8 mouse cellular contexts compared by ENCODE assay signal in genomic region chr2:168881927-168882326, GRCm38 (mm10).
DNase-seq lines count a peak whose midpoint lies in the region; ATAC-seq and TF ChIP-seq lines count a peak whose summit lies in the region.

No protein-coding gene starts in this region.

- H3K4me2 ChIP-seq in forebrain, postnatal 0 days (ENCODE audit: low read depth): no peak overlapping the region
- H3K4me2 ChIP-seq in forebrain, embryonic 12.5 days: no peak overlapping the region
- H3K4me2 ChIP-seq in midbrain, postnatal 0 days (ENCODE audit: low read depth, low read length, poor library complexity, severe bottlenecking): no peak overlapping the region
- no peak overlapping the region for H3K4me2 ChIP-seq in midbrain, embryonic 11.5 days
- H3K4me2 ChIP-seq in stomach, postnatal 0 days (replicated peaks; ENCODE audit: low read depth): no peak overlapping the region
- no peak overlapping the region for H3K4me2 ChIP-seq in neural tube, embryonic 15.5 days

- no peak for ATAC-seq in forebrain, postnatal 0 days
- ATAC-seq in forebrain, embryonic 12.5 days (ENCODE audit: low FRiP score): no peak
- no peak for ATAC-seq in midbrain, postnatal 0 days (ENCODE audit: low FRiP score)
- ATAC-seq in midbrain, embryonic 11.5 days (ENCODE audit: low FRiP score): no peak
- ATAC-seq in stomach, postnatal 0 days (ENCODE audit: low FRiP score, low TSS enrichment): no peak
- ATAC-seq in neural tube, embryonic 15.5 days (ENCODE audit: low FRiP score): no peak

- peak; percentile 72 for TF ChIP-seq CTCF in forebrain, postnatal 0 days (IDR thresholded peaks at IDR 0.05; ENCODE audit: low read depth)
- peak; percentile 79 for TF ChIP-seq CTCF in midbrain, postnatal 0 days (IDR thresholded peaks at IDR 0.05)
- TF ChIP-seq CTCF in stomach, postnatal 0 days (IDR thresholded peaks at IDR 0.05; ENCODE audit: low read depth): peak; percentile 79

- H3K27ac ChIP-seq in forebrain, postnatal 0 days (ENCODE audit: low read depth, low read length): no peak overlapping the region
- no peak overlapping the region for H3K27ac ChIP-seq in forebrain, embryonic 12.5 days
- no peak overlapping the region for H3K27ac ChIP-seq in midbrain, postnatal 0 days (ENCODE audit: low read depth, low read length)
- H3K27ac ChIP-seq in midbrain, embryonic 11.5 days (ENCODE audit: low read depth, low read length): no peak overlapping the region
- H3K27ac ChIP-seq in stomach, postnatal 0 days (replicated peaks): no peak overlapping the region
- H3K27ac ChIP-seq in neural tube, embryonic 15.5 days (replicated peaks): no peak overlapping the region

- 47% methylated on average over 5 of the region's 5 CpGs for WGBS in forebrain, postnatal 0 days
- WGBS in forebrain, embryonic 12.5 days: 50% methylated on average over 5 of the region's 5 CpGs
- 47% methylated on average over 5 of the region's 5 CpGs for WGBS in midbrain, postnatal 0 days
- WGBS in midbrain, embryonic 11.5 days: 46% methylated on average over 5 of the region's 5 CpGs
- WGBS in stomach, postnatal 0 days: 53% methylated on average over 5 of the region's 5 CpGs
- 51% methylated on average over 5 of the region's 5 CpGs for WGBS in neural tube, embryonic 15.5 days

- no peaks in the 10 kb centered on the region for H3K27me3 ChIP-seq in forebrain, postnatal 0 days (ENCODE audit: insufficient read depth, low read length)
- no peaks in the 10 kb centered on the region for H3K27me3 ChIP-seq in forebrain, embryonic 12.5 days
- no peaks in the 10 kb centered on the region for H3K27me3 ChIP-seq in midbrain, postnatal 0 days (ENCODE audit: insufficient read depth, low read length)
- no peaks in the 10 kb centered on the region for H3K27me3 ChIP-seq in midbrain, embryonic 11.5 days (ENCODE audit: control insufficient read depth, insufficient read depth, low read length)
- no peaks in the 10 kb centered on the region for H3K27me3 ChIP-seq in stomach, postnatal 0 days (ENCODE audit: control insufficient read depth, insufficient read depth, low read length)
- H3K27me3 ChIP-seq in neural tube, embryonic 15.5 days (replicated peaks): no peaks in the 10 kb centered on the region

- DNase-seq in forebrain, postnatal 0 days: no peak
- DNase-seq in midbrain, postnatal 0 days (ENCODE audit: low spot score): no peak
- DNase-seq in midbrain, embryonic 11.5 days (ENCODE audit: low spot score, missing footprints): no peak
- DNase-seq in embryo, embryonic 11 days: peak; percentile 49
- DNase-seq in stomach, postnatal 0 days (ENCODE audit: low spot score): no peak
- DNase-seq in ovary, postnatal 14 days (ENCODE audit: low spot score): no peak

- H3K36me3 ChIP-seq in forebrain, postnatal 0 days (ENCODE audit: insufficient read depth): no peaks in the 10 kb centered on the region
- H3K36me3 ChIP-seq in forebrain, embryonic 12.5 days (replicated peaks): no peaks in the 10 kb centered on the region
- H3K36me3 ChIP-seq in midbrain, postnatal 0 days (ENCODE audit: insufficient read depth, low read length): no peaks in the 10 kb centered on the region
- H3K36me3 ChIP-seq in midbrain, embryonic 11.5 days (ENCODE audit: control insufficient read depth, insufficient read depth, low read length): no peaks in the 10 kb centered on the region
- H3K36me3 ChIP-seq in stomach, postnatal 0 days (ENCODE audit: control insufficient read depth, insufficient read depth, low read length): no peaks in the 10 kb centered on the region
- no peaks in the 10 kb centered on the region for H3K36me3 ChIP-seq in neural tube, embryonic 15.5 days

- H3K4me1 ChIP-seq in forebrain, postnatal 0 days (ENCODE audit: insufficient read depth): no peaks in the 10 kb centered on the region
- no peaks in the 10 kb centered on the region for H3K4me1 ChIP-seq in forebrain, embryonic 12.5 days
- H3K4me1 ChIP-seq in midbrain, postnatal 0 days (ENCODE audit: insufficient read depth, low read length): no peaks in the 10 kb centered on the region
- no peaks in the 10 kb centered on the region for H3K4me1 ChIP-seq in midbrain, embryonic 11.5 days (ENCODE audit: control insufficient read depth, insufficient read depth, low read length)
- H3K4me1 ChIP-seq in stomach, postnatal 0 days (replicated peaks; ENCODE audit: control insufficient read depth, insufficient read depth): no peaks in the 10 kb centered on the region
- no peaks in the 10 kb centered on the region for H3K4me1 ChIP-seq in neural tube, embryonic 15.5 days

- H3K9me3 ChIP-seq in forebrain, postnatal 0 days (ENCODE audit: low read length): no peaks in the 10 kb centered on the region
- no peaks in the 10 kb centered on the region for H3K9me3 ChIP-seq in forebrain, embryonic 12.5 days
- H3K9me3 ChIP-seq in midbrain, postnatal 0 days (ENCODE audit: low read length): no peaks in the 10 kb centered on the region
- H3K9me3 ChIP-seq in midbrain, embryonic 11.5 days (ENCODE audit: control insufficient read depth, low read length): no peaks in the 10 kb centered on the region
- H3K9me3 ChIP-seq in stomach, postnatal 0 days (ENCODE audit: control insufficient read depth, low read length): no peaks in the 10 kb centered on the region
- H3K9me3 ChIP-seq in neural tube, embryonic 15.5 days (replicated peaks): no peaks in the 10 kb centered on the region

- TF ChIP-seq EP300 in stomach, postnatal 0 days (optimal IDR thresholded peaks at IDR 0.05): no peak

- no peak overlapping the region for H3K4me3 ChIP-seq in forebrain, postnatal 0 days (ENCODE audit: low read depth, low read length)
- no peak overlapping the region for H3K4me3 ChIP-seq in forebrain, embryonic 12.5 days (replicated peaks)
- no peak overlapping the region for H3K4me3 ChIP-seq in midbrain, postnatal 0 days (ENCODE audit: low read depth, low read length)
- no peak overlapping the region for H3K4me3 ChIP-seq in midbrain, embryonic 11.5 days (ENCODE audit: low read depth, low read length)
- H3K4me3 ChIP-seq in stomach, postnatal 0 days (ENCODE audit: low read depth, low read length): no peak overlapping the region
- no peak overlapping the region for H3K4me3 ChIP-seq in neural tube, embryonic 15.5 days (replicated peaks)

- no peak overlapping the region for H3K9ac ChIP-seq in forebrain, postnatal 0 days
- no peak overlapping the region for H3K9ac ChIP-seq in forebrain, embryonic 12.5 days
- no peak overlapping the region for H3K9ac ChIP-seq in midbrain, postnatal 0 days (replicated peaks; ENCODE audit: low read length, poor library complexity, severe bottlenecking)
- no peak overlapping the region for H3K9ac ChIP-seq in midbrain, embryonic 11.5 days (ENCODE audit: low read length)
- no peak overlapping the region for H3K9ac ChIP-seq in stomach, postnatal 0 days (ENCODE audit: low read length)
- no peak overlapping the region for H3K9ac ChIP-seq in neural tube, embryonic 15.5 days (replicated peaks)
